Mouse (Mus musculus): ENCODE results near the gene Rpap1.
"Not testable (repeated sequence)": the region's sequence is repeated elsewhere in the genome, so short reads cannot be mapped to it uniquely, and the experiment has no call there.

The Rpap1 gene

GRCm38 (mm10) chr2:119743176-119743807 lies 44.0 kb downstream of the Rpap1 start:
- in situ Hi-C loops (cut with MboI; ENCODE audit: unreplicated experiment in 2 of 2): no loop called here

- in situ Hi-C loops (cut with MboI; ENCODE audit: unreplicated experiment in 2 of 2): no loop called here
Measured at GRCm38 (mm10) chr2:119742461-119743175, 44.7 kb downstream of the Rpap1 start.

GRCm38 (mm10) chr2:119741581-119742411 lies 45.5 kb downstream of the Rpap1 start, which contains the start of gene Itpka:
Itpka (plus strand) TSS chr2:119742337.
- in situ Hi-C loops (cut with MboI; ENCODE audit: unreplicated experiment in 2 of 2): no loop called here

GRCm38 (mm10) chr2:119740567-119740966 lies 46.8 kb downstream of the Rpap1 start:
- in situ Hi-C loops (cut with MboI; ENCODE audit: unreplicated experiment in 2 of 2): no loop called here

GRCm38 (mm10) chr2:119737124-119737523 lies 50.2 kb downstream of the Rpap1 start:
- in situ Hi-C loops (cut with MboI; ENCODE audit: unreplicated experiment in 2 of 2): no loop called here

GRCm38 (mm10) chr2:119730735-119731134 lies 56.6 kb downstream of the Rpap1 start:
- in situ Hi-C loops (cut with MboI; ENCODE audit: unreplicated experiment in 2 of 2): no loop called here

- in situ Hi-C loops (cut with MboI; ENCODE audit: unreplicated experiment in 2 of 2): no loop called here
Measured at GRCm38 (mm10) chr2:119727762-119728416, 59.4 kb downstream of the Rpap1 start.

GRCm38 (mm10) chr2:119721070-119721469 lies 66.3 kb downstream of the Rpap1 start:
- in situ Hi-C loops (cut with MboI; ENCODE audit: unreplicated experiment in 2 of 2): no loop called here

- in situ Hi-C loops (cut with MboI; ENCODE audit: unreplicated experiment in 2 of 2): not testable (repeated sequence)
Measured at GRCm38 (mm10) chr2:119715868-119716267, 71.5 kb downstream of the Rpap1 start.
